Mouse (Mus musculus) liver, embryonic 16.5 days (tissue): ENCODE data around the gene Mthfsl. TPM values are rescaled to one million over a fixed set of nuclear protein-coding genes. Genes with fewer than 3 reads are reported as not detected.
"Not testable (repeated sequence)": the region's sequence is repeated elsewhere in the genome, so short reads cannot be mapped to it uniquely, and the experiment has no call there.

Experiments used
- ATAC-seq: fragments of 200-750 bp; cut with Nextera tagmentation; 2 replicates; pipeline ENCODE4 v1.8.0; 2017; ENCODE audit warnings: low read depth, mild to moderate bottlenecking, moderate number of reproducible peaks, moderate library complexity
- H3K27ac ChIP-seq: fragments of 300-500 bp; sonication (generic); 2 replicates; pipeline ENCODE4 v1.5.1; 2014; ENCODE audit warnings: mild to moderate bottlenecking, low read length
- H3K27me3 ChIP-seq: fragments of 300-500 bp; sonication (generic); 2 replicates; pipeline ENCODE4 v1.6.1; 2014; ENCODE audit warnings: low read depth, low read length, mixed read lengths; ENCODE audit not compliant: control insufficient read depth, insufficient read depth
- H3K36me3 ChIP-seq: fragments of 300-500 bp; sonication (generic); 2 replicates; pipeline ENCODE4 v1.6.1; 2014; ENCODE audit warnings: mild to moderate bottlenecking; ENCODE audit not compliant: control insufficient read depth, insufficient read depth
- H3K4me1 ChIP-seq: fragments of 300-500 bp; sonication (generic); 2 replicates; pipeline ENCODE4 v1.6.1; 2014; ENCODE audit warnings: low read depth, low read length, mixed read lengths; ENCODE audit not compliant: control insufficient read depth
- H3K4me2 ChIP-seq: fragments of 300-500 bp; sonication (generic); 2 replicates; pipeline ENCODE4 v1.6.1; 2014; ENCODE audit warnings: low read depth, low read length, mixed read lengths
- H3K4me3 ChIP-seq: fragments of 300-500 bp; sonication (generic); 2 replicates; pipeline ENCODE4 v1.5.1; 2014; ENCODE audit warnings: low read depth, mild to moderate bottlenecking, low read length
- H3K9ac ChIP-seq: fragments of 300-500 bp; sonication (generic); 2 replicates; pipeline ENCODE4 v1.6.1; 2014; ENCODE audit warnings: low read depth, low read length
- H3K9me3 ChIP-seq: fragments of 300-500 bp; sonication (generic); replicated peaks from 2 replicates; pipeline ENCODE4 v1.6.1; 2016; ENCODE audit warnings: low read length; ENCODE audit not compliant: control insufficient read depth
- WGBS: fragments of 180-500 bp; shearing (Covaris S2); extraction: QIAGEN DNeasy Blood & Tissue Kit; methylation state at CpG from one replicate; pipeline ENCODE4 v1.1.7; 2014; ENCODE audit not compliant: insufficient replicate concordance; 5-methylcytosine and 5-hydroxymethylcytosine counted together
- polyA plus RNA-seq: library from polyadenylated mRNA; unstranded; fragments of >200 nt; fragmentation: Nextera tagmentation; extraction: Ambion mirVana; gene quantifications from 2 replicates; pipeline ENCODE4 v1.2.1, GENCODE M21; 2015

Mthfsl gene
- polyA plus RNA-seq, 1 experiment from 2014 or later: 29.0 TPM

DNA sequence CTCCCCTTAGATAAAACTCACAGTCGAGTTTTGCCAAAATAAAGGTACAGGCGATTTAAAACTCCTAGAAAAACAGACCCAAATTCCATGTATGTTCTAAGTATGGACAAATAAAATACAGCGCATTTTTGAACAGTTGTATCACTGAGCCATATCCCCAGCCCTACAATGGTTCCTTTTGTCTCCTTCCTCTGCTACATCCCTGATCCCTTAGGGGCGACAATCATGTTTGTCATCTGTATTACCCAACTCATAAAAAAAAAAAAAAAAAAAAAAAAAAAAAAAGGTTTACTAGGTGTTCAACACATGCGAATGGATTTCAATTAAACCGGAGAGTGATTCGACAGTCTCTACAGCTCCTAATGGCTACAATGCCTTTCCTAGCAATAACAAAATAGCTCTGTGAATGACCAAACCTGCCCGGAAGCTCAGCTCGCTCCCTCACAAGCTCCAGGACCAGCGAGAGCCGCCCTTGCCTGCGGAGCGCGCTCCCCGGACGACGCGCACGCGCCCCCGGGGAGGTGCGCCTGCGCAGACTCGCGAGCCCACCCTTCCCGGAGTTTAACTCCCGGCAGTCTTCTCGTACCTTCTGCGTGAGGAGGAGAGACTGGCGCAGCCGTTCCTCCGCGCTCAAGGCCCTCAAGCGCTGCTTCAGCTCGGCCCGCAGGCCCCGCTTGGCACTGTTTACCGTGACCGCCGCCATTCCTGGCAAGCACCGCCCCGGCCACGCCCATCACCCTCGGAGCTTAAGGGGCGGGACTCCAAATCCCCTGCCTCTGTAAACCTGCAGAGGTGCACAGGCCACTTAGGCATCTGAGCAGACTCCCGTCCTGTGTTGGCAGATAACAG is 799 bp downstream of the Mthfsl start:
- not testable (repeated sequence) for H3K36me3 ChIP-seq, H3K27me3 ChIP-seq, H3K4me1 ChIP-seq, H3K9me3 ChIP-seq
- Histone ChIP-seq H3K4me2 (peak overlapping the region; percentile 57), H3K27ac (peak overlapping the region; percentile 48; the same call in 1 of the 2 replicates), H3K4me3 (peak overlapping the region; percentile 43), H3K9ac (peak overlapping the region; percentile 20)
- peak; percentile 92 for ATAC-seq
- 7% methylated on average over 12 of the region's 46 CpGs for WGBS

DNA sequence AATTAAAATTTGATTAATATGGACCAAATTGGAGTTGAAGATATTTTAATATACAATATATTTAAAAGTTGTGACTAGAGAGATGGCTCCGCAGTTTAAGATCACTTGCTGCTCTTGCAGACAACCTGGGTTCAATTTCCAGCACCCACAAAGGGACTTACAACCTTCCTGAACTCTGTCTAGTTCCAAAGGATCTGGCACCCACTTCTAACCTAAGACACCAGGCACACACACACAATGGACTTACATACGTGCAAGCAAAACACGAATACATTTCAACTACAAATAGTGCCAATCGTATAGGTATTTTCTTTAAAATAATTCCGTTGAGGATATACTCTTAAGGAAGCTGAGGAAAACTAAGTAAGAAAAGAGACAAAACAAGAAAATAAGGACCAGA is 1.5 kb downstream of the Mthfsl start:
- not testable (repeated sequence) for H3K27me3 ChIP-seq, H3K9ac ChIP-seq, H3K9me3 ChIP-seq, H3K27ac ChIP-seq, H3K36me3 ChIP-seq, H3K4me1 ChIP-seq, H3K4me2 ChIP-seq, ATAC-seq
- H3K4me3 ChIP-seq: peak overlapping the region; percentile 43; the same call in 1 of the 2 replicates
- 71% methylated on average over 5 of the region's 5 CpGs for WGBS

DNA sequence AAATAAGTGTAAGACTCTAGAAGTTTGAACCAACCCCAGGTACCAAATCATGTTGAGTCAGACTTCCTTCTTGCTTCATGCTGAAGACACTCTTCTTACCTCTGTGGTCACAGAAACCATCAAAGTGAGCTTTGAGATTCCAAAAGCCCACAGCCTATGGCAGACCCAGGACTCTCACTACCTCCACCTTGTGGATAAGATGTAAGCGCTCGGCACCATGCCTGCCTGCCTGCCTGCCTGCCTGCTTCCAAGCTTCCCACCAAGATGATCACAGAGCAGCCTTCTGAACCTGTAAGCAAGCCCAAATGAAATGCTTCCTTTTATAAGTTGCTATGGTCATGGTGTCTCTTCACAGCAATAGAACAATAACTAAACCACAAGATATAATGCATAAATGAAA is 2.0 kb downstream of the Mthfsl start:
- H3K4me1 ChIP-seq, H3K27me3 ChIP-seq, H3K4me3 ChIP-seq, H3K4me2 ChIP-seq, H3K27ac ChIP-seq, H3K36me3 ChIP-seq, H3K9ac ChIP-seq, H3K9me3 ChIP-seq, ATAC-seq: not testable (repeated sequence)
- WGBS: 23% methylated on average over 2 of the region's 2 CpGs

DNA sequence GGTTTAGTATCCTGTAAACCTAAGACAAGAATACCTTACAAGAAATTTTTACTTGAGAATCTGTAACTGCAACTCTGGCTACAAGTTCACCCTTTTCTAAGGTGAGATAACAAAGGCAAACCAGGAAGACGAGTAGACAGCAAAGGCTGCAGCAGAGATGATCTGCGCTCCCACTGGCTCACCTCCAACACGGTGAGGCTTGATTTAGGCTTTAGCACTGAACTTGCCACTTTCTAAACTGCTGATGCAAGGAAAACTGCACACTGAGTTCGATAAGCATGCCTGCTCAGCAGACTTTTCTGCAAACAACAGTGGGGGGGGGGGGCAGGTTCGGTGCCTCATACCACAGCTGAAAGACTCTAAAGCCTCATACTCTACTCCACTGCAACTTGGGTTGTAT is 5.6 kb downstream of the Mthfsl start:
- H3K36me3 ChIP-seq, H3K9ac ChIP-seq, H3K4me1 ChIP-seq, H3K4me3 ChIP-seq, H3K4me2 ChIP-seq, H3K9me3 ChIP-seq, H3K27me3 ChIP-seq, ATAC-seq, H3K27ac ChIP-seq: not testable (repeated sequence)
- 65% methylated on average over 5 of the region's 5 CpGs for WGBS

- not testable (repeated sequence) for H3K9ac ChIP-seq, H3K36me3 ChIP-seq, H3K27me3 ChIP-seq, H3K4me3 ChIP-seq, H3K9me3 ChIP-seq, H3K4me1 ChIP-seq, H3K27ac ChIP-seq, H3K4me2 ChIP-seq
- WGBS: 49% methylated on average over 3 of the region's 3 CpGs
- ATAC-seq: peak; percentile 65
Measured at GRCm38 (mm10) chr9:88712164-88712749, 7.8 kb downstream of the Mthfsl start.

DNA sequence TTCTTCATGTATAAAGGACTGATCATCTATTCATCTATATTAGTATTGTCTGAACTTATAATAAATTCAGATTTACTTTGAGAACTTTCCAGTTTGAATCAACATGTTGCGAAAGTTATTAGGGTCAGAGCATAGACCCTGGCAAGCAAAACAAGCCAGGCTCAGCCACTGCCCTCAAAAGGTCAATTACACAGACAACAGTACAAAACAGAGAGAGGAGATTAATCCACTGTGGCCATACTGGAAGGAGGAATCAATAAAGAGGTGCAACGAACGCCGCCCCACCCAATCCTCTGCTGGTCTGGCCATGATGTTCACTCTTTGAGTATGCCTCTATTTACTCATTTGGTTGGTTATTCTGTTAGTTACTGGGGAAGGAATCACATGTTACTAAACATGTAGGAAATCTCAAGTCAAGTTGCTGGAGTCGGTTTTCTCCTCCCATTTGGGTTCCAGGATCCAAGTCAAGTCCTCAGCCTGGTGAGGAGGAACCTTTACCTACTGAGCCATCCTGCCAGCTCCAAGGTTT is 9.1 kb downstream of the Mthfsl start:
- not testable (repeated sequence) for H3K4me3 ChIP-seq, H3K9ac ChIP-seq, H3K9me3 ChIP-seq, H3K4me2 ChIP-seq, H3K36me3 ChIP-seq, H3K4me1 ChIP-seq, H3K27me3 ChIP-seq
- peak; percentile 57 for ATAC-seq
- 70% methylated on average over 4 of the region's 5 CpGs for WGBS
- H3K27ac ChIP-seq: 0 out of 2 replicates have a peak overlapping the region, but pooled peaks have one; percentile 14

- not testable (repeated sequence) for H3K4me3 ChIP-seq, H3K9me3 ChIP-seq, H3K9ac ChIP-seq, H3K27ac ChIP-seq, H3K27me3 ChIP-seq, H3K4me1 ChIP-seq, ATAC-seq, H3K36me3 ChIP-seq, H3K4me2 ChIP-seq
- 62% methylated on average over 2 of the region's 2 CpGs for WGBS
Measured at GRCm38 (mm10) chr9:88710439-88710838, 9.7 kb downstream of the Mthfsl start.

GRCm38 (mm10) chr9:88709794-88710193 is 10.3 kb downstream of the Mthfsl start:
- WGBS: 65% methylated on average over 5 of the region's 5 CpGs
- H3K4me3 ChIP-seq, H3K9ac ChIP-seq, H3K4me2 ChIP-seq, H3K36me3 ChIP-seq, H3K4me1 ChIP-seq, H3K27ac ChIP-seq, ATAC-seq, H3K9me3 ChIP-seq, H3K27me3 ChIP-seq: not testable (repeated sequence)

GRCm38 (mm10) chr9:88709304-88709703 is 10.8 kb downstream of the Mthfsl start:
- no peak for ATAC-seq
- no peaks in the 10 kb centered on the region for H3K27me3 ChIP-seq
- WGBS: 58% methylated on average over 6 of the region's 6 CpGs
- H3K36me3 ChIP-seq: no peaks in the 10 kb centered on the region
- H3K27ac ChIP-seq: no peak overlapping the region
- no peak overlapping the region for H3K4me3 ChIP-seq
- no peaks in the 10 kb centered on the region for H3K9me3 ChIP-seq
- no peak overlapping the region for H3K4me2 ChIP-seq
- H3K4me1 ChIP-seq: 0 out of 2 replicates have a peak, but pooled peaks cover 3% of the 10 kb centered on the region
- H3K9ac ChIP-seq: no peak overlapping the region
